Mouse (Mus musculus): ENCODE results near the gene Rab34.

The Rab34 gene

GRCm38 (mm10) chr11:78163681-78164603, 24.3 kb upstream of the Rab34 start:
- in situ Hi-C loops (cut with MboI; ENCODE audit: low pct_unique_long_range_greater_than_20kb in 1 of 2, low sequenced_read_pairs in 2 of 2, unreplicated experiment in 1 of 2), result no loop called here

GRCm38 (mm10) chr11:78164604-78164923, 23.7 kb upstream of the Rab34 start:
- in situ Hi-C loops (cut with MboI; ENCODE audit: low pct_unique_long_range_greater_than_20kb in 1 of 2, low sequenced_read_pairs in 2 of 2, unreplicated experiment in 1 of 2), result no loop called here

GRCm38 (mm10) chr11:78164924-78165760, 23.1 kb upstream of the Rab34 start, which contains the start of gene Traf4:
Traf4 (minus strand) TSS chr11:78165589.
- in situ Hi-C loops (cut with MboI; ENCODE audit: low pct_unique_long_range_greater_than_20kb in 1 of 2, low sequenced_read_pairs in 2 of 2, unreplicated experiment in 1 of 2), result no loop called here

GRCm38 (mm10) chr11:78165761-78166109, 22.5 kb upstream of the Rab34 start:
- in situ Hi-C loops (cut with MboI; ENCODE audit: low pct_unique_long_range_greater_than_20kb in 1 of 2, low sequenced_read_pairs in 2 of 2, unreplicated experiment in 1 of 2), result no loop called here

- in situ Hi-C loops (cut with MboI; ENCODE audit: low pct_unique_long_range_greater_than_20kb in 1 of 2, low sequenced_read_pairs in 2 of 2, unreplicated experiment in 1 of 2), result no loop called here
Measured at GRCm38 (mm10) chr11:78166161-78166560, 22.1 kb upstream of the Rab34 start.

- in situ Hi-C loops (cut with MboI; ENCODE audit: low pct_unique_long_range_greater_than_20kb in 1 of 2, low sequenced_read_pairs in 2 of 2, unreplicated experiment in 1 of 2), result no loop called here
Measured at GRCm38 (mm10) chr11:78166640-78167039, 21.6 kb upstream of the Rab34 start.

- in situ Hi-C loops (cut with MboI; ENCODE audit: low pct_unique_long_range_greater_than_20kb in 1 of 2, low sequenced_read_pairs in 2 of 2, unreplicated experiment in 1 of 2), result no loop called here
Measured at GRCm38 (mm10) chr11:78167257-78167959, 20.8 kb upstream of the Rab34 start.

- in situ Hi-C loops (cut with MboI; ENCODE audit: low pct_unique_long_range_greater_than_20kb in 1 of 2, low sequenced_read_pairs in 2 of 2, unreplicated experiment in 1 of 2), result no loop called here
Measured at GRCm38 (mm10) chr11:78168541-78169468, 19.4 kb upstream of the Rab34 start.

- in situ Hi-C loops (cut with MboI; ENCODE audit: low pct_unique_long_range_greater_than_20kb in 1 of 2, low sequenced_read_pairs in 2 of 2, unreplicated experiment in 1 of 2), result no loop called here
Measured at GRCm38 (mm10) chr11:78170306-78170705, 17.9 kb upstream of the Rab34 start.

- in situ Hi-C loops (cut with MboI; ENCODE audit: low pct_unique_long_range_greater_than_20kb in 1 of 2, low sequenced_read_pairs in 2 of 2, unreplicated experiment in 1 of 2), result no loop called here
Measured at GRCm38 (mm10) chr11:78171328-78171727, 16.9 kb upstream of the Rab34 start.

- in situ Hi-C loops (cut with MboI; ENCODE audit: low pct_unique_long_range_greater_than_20kb in 1 of 2, low sequenced_read_pairs in 2 of 2, unreplicated experiment in 1 of 2), result no loop called here
Measured at GRCm38 (mm10) chr11:78172034-78172747, 16.0 kb upstream of the Rab34 start.

GRCm38 (mm10) chr11:78172748-78173383, 15.4 kb upstream of the Rab34 start:
- in situ Hi-C loops (cut with MboI; ENCODE audit: low pct_unique_long_range_greater_than_20kb in 1 of 2, low sequenced_read_pairs in 2 of 2, unreplicated experiment in 1 of 2), result no loop called here

- in situ Hi-C loops (cut with MboI; ENCODE audit: low pct_unique_long_range_greater_than_20kb in 1 of 2, low sequenced_read_pairs in 2 of 2, unreplicated experiment in 1 of 2), result no loop called here
Measured at GRCm38 (mm10) chr11:78174506-78174905, 13.7 kb upstream of the Rab34 start.

GRCm38 (mm10) chr11:78175771-78176401, 12.3 kb upstream of the Rab34 start:
- in situ Hi-C loops (cut with MboI; ENCODE audit: low pct_unique_long_range_greater_than_20kb in 1 of 2, low sequenced_read_pairs in 2 of 2, unreplicated experiment in 1 of 2), result no loop called here

- in situ Hi-C loops (cut with MboI; ENCODE audit: low pct_unique_long_range_greater_than_20kb in 1 of 2, low sequenced_read_pairs in 2 of 2, unreplicated experiment in 1 of 2), result no loop called here
Measured at GRCm38 (mm10) chr11:78176402-78176862, 11.8 kb upstream of the Rab34 start, which contains the start of the genes Nek8 and Tlcd1. Nek8 (minus strand) TSS chr11:78176675. Tlcd1 (plus strand) TSS chr11:78176711.

GRCm38 (mm10) chr11:78176905-78177331, 11.3 kb upstream of the Rab34 start:
- in situ Hi-C loops (cut with MboI; ENCODE audit: low pct_unique_long_range_greater_than_20kb in 1 of 2, low sequenced_read_pairs in 2 of 2, unreplicated experiment in 1 of 2), result no loop called here
